Mouse (Mus musculus) cortical plate, adult 2 months (tissue): ENCODE data around the gene Rph3al.

Source experiments
- CTCF ChIP-seq: fragments of 200-500 bp; IDR thresholded peaks from 2 replicates; pipeline ENCODE4 v1.5.1; 2011; ENCODE audit warnings: mild to moderate bottlenecking, control low read depth, low read length; ENCODE audit not compliant: insufficient read depth; ENCODE audit errors: extremely low read depth
- POLR2A ChIP-seq: fragments of 200-500 bp; IDR thresholded peaks from 2 replicates; pipeline ENCODE4 v1.6.1; 2011; ENCODE audit warnings: mild to moderate bottlenecking, low read length, control low read depth; ENCODE audit not compliant: insufficient read depth; ENCODE audit errors: extremely low read depth

DNA sequence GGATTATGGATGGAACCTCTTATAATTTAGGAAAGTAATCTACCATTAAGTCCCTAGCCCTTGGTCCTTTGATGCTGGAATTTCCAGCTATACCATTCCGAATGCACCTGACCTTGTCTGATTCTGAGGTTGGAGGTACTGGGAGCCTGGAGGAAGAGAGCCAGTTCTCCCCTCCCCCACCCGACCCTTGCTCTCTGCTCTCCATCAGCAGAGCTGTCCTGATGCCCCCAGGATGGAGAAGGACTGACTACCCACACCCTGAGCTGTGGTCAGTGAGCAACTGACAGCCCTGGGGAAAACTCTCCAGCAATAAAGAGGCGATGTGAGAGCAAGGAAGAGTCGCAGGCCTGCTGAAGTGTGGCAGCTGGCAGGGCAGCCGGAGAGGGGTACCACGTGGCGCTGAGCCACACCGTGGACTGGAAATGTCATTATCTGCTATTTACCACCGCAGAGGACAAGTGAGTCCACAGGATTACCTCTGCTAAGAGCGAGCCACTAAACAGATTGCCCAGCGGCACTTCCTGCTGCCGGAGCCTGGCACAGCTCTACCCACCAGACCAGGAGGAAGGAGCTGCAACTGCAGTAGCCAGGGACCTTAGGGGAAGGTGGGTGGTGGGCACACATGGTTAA, 43.3 kb downstream of the Rph3al start:
- TF ChIP-seq POLR2A (no peak), CTCF (no peak)
